Mouse (Mus musculus) WW6 (cell line): ENCODE results near the gene Lypd6.

Source experiments
- DNase-seq: peaks from one replicate; pipeline ENCODE4 v3.0.0-alpha.2; 2013; ENCODE audit warnings: low read depth, low spot score

Lypd6 gene

DNA sequence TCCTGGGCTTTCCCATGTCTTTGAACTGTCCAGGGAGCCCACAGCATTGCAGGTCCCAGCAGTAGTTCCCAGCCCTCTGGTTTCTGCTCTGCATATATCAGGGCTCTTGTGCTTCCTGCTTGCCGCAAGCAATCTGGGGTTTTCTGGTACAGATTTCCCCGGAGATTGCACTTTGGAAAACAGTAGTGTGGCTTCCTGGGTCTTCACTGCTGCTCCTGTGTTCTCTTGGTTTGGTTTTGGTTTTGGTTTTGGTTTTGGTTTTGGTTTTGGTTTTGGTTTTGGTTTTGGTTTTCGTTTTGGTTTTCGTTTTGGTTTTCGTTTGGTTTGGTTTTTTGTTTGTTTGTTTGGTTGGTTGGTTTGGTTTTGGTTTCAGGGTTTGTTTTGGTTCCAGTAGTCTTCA, 99.9 kb downstream of the Lypd6 start:
- no peak for DNase-seq

DNA sequence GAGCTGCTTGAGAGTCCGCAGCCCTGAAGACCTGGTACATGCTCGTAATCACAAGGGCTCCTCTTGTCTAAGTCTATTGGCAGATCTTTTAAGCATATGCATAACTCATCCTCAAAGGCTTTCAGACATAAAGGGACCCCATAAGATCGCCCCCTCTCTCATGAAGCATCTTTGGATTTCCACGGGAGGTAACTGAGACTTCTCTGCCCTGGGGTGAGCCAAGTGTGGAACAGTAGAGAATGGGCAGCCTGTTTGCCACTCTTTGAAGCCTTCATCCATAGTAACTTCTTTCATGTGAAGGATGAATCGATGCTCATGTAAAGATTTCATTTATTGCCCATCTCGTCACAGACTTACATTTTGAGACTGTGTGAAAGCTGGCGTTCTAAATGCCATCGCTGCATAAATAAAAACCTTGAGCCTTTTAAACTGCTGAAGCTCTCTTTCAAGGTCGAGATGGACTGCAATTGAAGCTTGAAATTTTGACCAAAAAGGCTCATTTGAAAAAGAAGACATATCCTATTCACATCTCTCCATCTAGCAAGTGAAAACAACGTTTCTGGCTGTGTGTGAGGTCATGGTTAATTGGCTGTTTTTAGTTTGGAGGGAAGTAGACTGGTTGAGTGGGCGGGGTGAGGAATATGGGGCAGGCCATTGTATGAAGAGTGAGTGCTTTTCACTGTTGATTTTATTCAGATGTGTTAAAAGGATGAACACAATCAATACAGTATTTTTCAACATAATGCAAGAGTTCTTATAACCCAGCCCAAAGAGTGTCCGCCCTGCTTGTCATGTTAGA, 107.7 kb downstream of the Lypd6 start:
- DNase-seq, result no peak

DNA sequence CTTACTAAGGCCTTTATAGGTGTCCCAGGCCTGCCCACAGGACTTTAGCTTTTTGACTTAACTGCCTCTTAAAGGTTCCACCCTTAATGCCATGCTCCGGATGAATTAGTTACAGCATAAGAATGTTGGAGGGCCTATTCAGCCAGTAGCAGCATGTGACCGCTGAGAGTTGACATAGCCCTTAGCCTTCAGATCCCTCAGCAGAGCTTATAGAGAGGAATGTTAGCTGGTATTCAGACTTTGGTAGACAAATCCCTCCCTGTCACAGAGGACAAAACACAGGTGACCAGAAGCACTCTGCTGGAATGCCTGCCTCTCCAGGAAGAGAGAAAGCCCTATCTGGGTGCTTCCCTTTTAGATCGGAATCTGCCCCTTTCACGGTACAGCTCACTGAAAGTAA, 109.5 kb downstream of the Lypd6 start:
- DNase-seq, result no peak

DNA sequence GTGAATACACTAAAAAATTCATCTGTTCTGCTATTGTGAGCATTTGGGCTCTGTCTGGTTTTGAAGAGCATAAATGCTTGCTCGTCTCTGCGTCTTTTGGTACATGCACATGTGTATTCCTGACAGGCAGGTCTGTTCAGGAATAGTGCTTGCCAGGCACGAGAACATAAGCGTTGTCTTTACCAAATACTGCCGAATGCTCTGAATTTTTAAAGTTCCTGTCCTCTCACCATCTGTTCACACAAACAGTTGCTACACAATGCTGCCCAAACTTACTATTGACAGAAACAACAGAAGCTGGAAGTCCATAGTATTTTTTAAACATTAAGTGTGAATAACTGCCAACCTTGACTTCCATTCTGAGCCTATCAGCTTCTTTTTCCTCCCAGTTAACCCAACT, 112.9 kb downstream of the Lypd6 start:
- no peak for DNase-seq

DNA sequence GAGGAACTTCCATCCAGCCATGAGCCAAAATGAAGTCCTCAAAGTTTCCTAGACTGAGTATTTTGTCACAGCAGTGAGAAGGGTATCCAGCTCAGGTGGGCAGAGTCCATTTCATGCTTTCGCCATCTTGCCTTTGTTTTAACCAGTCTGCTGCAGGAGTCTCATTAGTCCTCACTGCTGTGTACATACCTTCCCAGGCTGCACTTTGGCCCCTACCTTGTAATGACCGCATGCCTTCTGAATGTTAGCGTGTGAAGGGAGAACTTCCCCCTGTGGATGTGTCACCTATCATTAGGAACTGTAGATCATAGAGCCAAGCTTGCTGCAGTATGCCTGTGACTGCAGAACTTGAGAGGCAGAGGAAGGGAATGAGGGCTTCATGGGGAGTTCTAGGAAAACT, 114.2 kb downstream of the Lypd6 start:
- DNase-seq, result no peak

DNA sequence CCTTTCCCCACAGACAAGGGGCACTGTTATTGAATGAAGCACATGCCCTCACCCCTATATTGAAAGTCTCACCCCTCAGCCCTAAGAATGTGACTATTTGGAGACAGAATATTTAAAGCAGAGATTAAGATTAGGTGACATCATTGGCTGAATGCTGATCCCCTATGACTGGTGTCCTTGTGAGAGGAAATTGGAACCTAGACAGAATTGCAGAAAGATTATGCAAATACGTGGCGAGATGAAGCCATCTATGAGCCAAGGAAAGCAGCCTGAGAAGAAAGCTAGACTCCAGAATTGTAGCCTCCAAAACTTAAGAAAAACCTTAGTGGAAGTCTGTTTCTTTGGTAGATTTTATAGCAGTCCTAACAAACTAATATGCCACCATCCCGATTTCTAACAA, 115.1 kb downstream of the Lypd6 start:
- DNase-seq, result no peak

DNA sequence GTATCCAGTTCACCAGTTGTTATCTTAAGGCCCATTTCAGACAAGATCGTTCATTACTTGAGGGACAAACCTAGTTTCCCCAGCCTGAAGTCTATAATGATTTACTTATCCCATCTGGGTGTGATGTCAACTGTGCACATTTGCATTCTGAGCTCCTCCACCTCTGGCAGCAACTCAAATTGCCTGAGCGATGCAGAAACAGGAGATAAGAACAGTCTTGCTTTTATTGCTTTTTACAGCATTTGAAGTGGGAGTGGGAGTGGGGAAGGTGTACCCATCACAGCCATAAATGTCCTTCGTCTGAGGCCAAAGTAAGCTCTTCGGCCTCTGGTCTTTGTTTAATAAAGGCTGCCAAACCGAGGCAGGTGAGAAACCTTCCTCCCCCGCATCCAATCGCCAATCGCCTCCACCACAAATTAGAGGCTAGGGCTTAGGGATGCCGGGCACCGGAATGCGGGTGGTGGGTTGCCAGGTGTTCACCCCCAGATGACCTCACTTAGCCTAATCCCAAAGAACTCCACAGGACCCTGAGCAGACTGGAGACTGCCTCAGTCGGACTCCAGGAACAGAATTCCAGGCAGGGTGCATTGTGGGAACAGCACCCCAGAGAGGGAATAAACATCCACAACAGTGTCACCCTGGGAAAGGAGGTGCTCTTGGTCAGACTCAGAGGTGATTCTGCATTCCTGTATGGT, 120.6 kb downstream of the Lypd6 start:
- no peak for DNase-seq

DNA sequence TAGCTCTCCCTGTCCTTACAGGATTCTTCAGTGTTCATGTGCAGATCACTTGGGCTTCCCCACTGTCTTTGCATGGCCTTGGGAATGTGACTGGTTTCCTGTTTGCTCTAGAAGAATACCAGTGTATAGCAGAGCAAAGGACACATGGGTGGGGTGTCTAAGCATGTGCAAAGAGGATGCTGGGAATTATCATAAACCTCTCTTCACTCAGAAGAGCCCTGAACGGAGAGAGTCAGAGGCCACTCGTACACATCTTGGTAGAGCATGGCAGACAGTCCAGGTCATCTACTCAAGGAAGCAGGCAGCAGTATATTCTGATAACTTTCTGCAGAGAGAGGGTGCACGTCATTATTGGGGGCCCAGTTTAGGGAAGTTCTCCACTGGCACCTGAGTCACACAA, 122.6 kb downstream of the Lypd6 start:
- no peak for DNase-seq

DNA sequence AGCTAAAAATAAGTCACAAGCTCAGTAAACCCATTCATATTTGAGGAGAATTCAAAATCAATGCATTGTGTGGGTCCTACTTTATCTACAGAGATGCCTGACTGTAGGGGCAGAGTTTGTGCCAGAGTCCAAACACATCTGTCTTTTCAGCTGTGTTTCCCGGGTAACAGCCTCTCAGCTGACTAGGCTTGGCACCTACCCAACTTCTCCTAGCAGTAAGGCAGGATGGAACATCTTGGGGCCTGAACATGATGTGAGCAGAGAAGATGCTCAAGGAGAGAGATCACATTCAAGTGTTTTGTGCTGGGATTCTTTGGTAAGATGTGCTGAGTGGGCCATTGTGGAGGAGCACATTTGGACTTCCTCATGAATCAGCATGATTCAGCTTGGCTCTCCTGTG, 130.5 kb downstream of the Lypd6 start:
- no peak for DNase-seq

DNA sequence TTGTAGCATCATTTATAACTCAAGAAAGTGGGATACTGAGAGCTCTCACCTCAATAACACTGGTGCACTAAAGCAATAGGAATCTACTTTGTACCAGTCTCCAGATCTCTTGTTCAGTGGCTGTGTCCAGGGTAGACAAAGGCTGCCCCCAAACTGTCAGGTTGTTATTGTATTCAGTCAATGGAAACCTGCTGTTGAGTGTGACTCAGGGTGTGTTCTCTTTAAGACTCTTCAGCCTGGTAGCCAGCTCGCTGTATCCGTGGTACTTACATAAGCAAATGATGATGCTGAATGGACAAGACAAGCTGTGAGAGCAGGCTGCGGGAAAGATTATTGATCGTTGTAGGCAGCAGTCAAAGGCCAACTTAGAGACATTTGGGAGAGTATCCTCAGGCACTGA, 131.6 kb downstream of the Lypd6 start:
- no peak for DNase-seq

DNA sequence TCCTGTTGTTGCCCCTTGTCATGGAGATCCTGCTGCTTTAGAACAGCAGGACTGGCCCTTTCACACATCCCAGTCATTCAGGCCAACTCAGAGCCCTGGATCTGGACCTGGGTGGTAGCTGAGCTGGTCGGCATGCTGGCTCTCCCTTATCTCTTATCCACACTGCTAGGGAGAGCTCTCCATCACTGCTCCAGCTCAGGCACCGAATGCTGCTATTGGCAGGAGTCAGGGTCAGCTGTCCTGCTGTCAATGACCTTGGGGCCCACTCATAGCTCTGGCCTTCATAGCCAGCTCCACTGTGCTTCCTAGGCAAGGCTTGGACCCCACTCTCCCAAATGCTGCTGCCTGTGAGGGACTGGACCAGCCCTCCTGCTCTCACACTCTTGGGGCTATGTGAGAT, 134.3 kb downstream of the Lypd6 start:
- DNase-seq, result no peak

DNA sequence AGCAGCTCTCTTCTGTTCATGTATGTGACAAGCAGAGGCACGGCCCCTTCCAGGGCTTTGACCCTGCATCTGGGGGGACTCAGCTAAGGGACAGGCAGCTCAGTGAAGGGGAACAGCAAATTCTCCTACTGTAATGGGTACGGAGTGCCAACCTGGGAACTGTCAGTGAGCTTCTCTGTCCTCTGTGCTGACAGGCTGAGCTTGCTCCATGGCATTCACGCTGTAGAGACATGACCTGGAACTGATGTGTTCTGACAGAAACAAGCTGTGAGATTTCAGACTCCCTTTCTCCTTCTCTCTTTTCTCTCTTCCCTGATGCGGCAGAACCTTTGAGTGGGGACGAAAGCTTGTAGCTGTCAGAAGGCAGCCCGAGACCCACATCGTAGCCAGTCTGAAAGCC, 154.3 kb downstream of the Lypd6 start:
- DNase-seq, result no peak

DNA sequence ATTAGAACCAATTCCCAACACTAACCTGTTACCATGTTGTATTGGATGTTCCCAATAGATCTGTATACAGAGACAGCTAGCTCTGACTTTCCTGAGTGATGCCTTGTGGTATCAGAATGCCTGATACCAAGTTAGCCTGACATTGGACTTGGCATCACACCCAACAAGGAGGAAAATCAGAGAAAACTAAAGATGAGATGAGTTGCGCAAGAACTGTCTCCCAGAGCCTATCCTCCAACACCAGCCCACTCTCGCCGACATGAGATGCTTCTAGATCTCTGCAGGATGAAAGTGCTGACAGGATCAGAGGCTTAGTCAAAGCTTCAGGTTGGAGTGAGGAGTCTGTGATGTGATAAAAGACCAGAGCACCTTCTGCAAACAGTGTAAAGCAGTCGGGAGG, 158.8 kb downstream of the Lypd6 start:
- DNase-seq, result no peak

DNA sequence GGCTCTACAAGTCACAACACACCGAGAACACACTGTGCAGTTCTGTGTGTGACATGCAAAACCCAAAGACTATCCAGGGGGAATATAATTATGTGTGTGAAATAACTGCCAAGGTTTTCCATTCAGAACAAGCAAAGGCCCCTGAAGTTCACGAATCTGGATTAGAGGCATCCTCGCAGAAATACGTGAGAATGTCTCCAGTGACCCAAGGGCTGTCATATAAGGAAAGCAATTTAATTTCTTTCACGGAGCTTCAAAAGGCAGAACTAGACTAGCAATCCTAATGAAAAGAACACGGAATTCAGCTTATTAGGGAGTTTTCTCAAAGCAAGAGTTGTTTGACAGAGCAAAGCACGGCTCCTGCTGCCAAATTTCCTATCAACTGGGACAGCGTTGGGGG, 167.3 kb downstream of the Lypd6 start:
- DNase-seq, result no peak
